Mouse (Mus musculus) lung, embryonic 16.5 days (tissue): ENCODE results near the gene Ltbp1. TPM values are rescaled to one million over a fixed set of nuclear protein-coding genes. Genes with fewer than 3 reads are reported as not detected.
A peak's percentile ranks its signal among the peaks of the same experiment; 100 is the strongest.

Source experiments
- ATAC-seq: fragments of 200-750 bp; cut with Nextera tagmentation; 2 replicates; pipeline ENCODE4 v1.8.0; 2017; ENCODE audit warnings: low read depth, mild to moderate bottlenecking, moderate library complexity
- H3K27ac ChIP-seq: fragments of 300-500 bp; sonication (generic); 2 replicates; pipeline ENCODE4 v1.5.1; 2014; ENCODE audit warnings: mild to moderate bottlenecking, control low read depth, low read length
- H3K27me3 ChIP-seq: fragments of 300-500 bp; sonication (generic); 2 replicates; pipeline ENCODE4 v1.6.1; 2014; ENCODE audit warnings: low read depth, low read length, mixed read lengths; ENCODE audit not compliant: control insufficient read depth, insufficient read depth
- H3K36me3 ChIP-seq: fragments of 300-500 bp; sonication (generic); 2 replicates; pipeline ENCODE4 v1.6.1; 2014; ENCODE audit warnings: low read length; ENCODE audit not compliant: control insufficient read depth, insufficient read depth
- H3K4me1 ChIP-seq: fragments of 300-500 bp; sonication (generic); replicated peaks from 2 replicates; pipeline ENCODE4 v1.6.1; 2014; ENCODE audit warnings: low read length, mixed read lengths; ENCODE audit not compliant: control insufficient read depth, insufficient read depth
- H3K4me2 ChIP-seq: fragments of 300-500 bp; sonication (generic); 2 replicates; pipeline ENCODE4 v1.6.1; 2014; ENCODE audit warnings: low read depth, low read length, control low read depth
- H3K4me3 ChIP-seq: fragments of 300-500 bp; sonication (generic); 2 replicates; pipeline ENCODE4 v1.5.1; 2014; ENCODE audit warnings: mild to moderate bottlenecking, low read length, control low read depth
- H3K9ac ChIP-seq: fragments of 300-500 bp; sonication (generic); 2 replicates; pipeline ENCODE4 v1.6.1; 2014; ENCODE audit warnings: low read length, control low read depth
- H3K9me3 ChIP-seq: fragments of 300-500 bp; sonication (generic); 2 replicates; pipeline ENCODE4 v1.6.1; 2016; ENCODE audit warnings: low read length; ENCODE audit not compliant: control insufficient read depth
- WGBS: fragments of 180-500 bp; shearing (Covaris S2); extraction: QIAGEN DNeasy Blood & Tissue Kit; methylation state at CpG from one replicate; pipeline ENCODE4 v1.1.7; 2014; 5-methylcytosine and 5-hydroxymethylcytosine counted together
- polyA plus RNA-seq: library from polyadenylated mRNA; unstranded; fragments of >200 nt; fragmentation: Nextera tagmentation; extraction: Ambion mirVana; gene quantifications from 2 replicates; pipeline ENCODE4 v1.2.1, GENCODE M21; 2015

The Ltbp1 gene
- polyA plus RNA-seq, 1 experiment from 2014 or later, result 24.2 TPM

- no peak overlapping the region for H3K9ac ChIP-seq
- peak; percentile 51; the same call in 1 of the 2 replicates for ATAC-seq
- H3K9me3 ChIP-seq, result no peaks in the 10 kb centered on the region
- no peaks in the 10 kb centered on the region for H3K27me3 ChIP-seq
- WGBS, result 62% methylated on average over 9 of the region's 9 CpGs
- H3K36me3 ChIP-seq, result peaks cover 2% of the 10 kb centered on the region; the same call in 1 of the 2 replicates
- H3K4me1 ChIP-seq, result peaks cover 3% of the 10 kb centered on the region; the same call in 1 of the 2 replicates
- H3K27ac ChIP-seq, result no peak overlapping the region
- H3K4me3 ChIP-seq, result no peak overlapping the region
- H3K4me2 ChIP-seq, result no peak overlapping the region
These were observed 330.3 kb downstream of the Ltbp1 start for GRCm38 (mm10) chr17:75335649-75336048.

- H3K4me1 ChIP-seq, result no peaks in the 10 kb centered on the region
- H3K36me3 ChIP-seq, result peaks cover 2% of the 10 kb centered on the region; the same call in 1 of the 2 replicates
- H3K9me3 ChIP-seq, result no peaks in the 10 kb centered on the region
- no peak for ATAC-seq
- no peaks in the 10 kb centered on the region for H3K27me3 ChIP-seq
- no peak overlapping the region for H3K4me3 ChIP-seq
- 62% methylated on average over 4 of the region's 4 CpGs for WGBS
- no peak overlapping the region for H3K27ac ChIP-seq
- no peak overlapping the region for H3K9ac ChIP-seq
- no peak overlapping the region for H3K4me2 ChIP-seq
These were observed 335.9 kb downstream of the Ltbp1 start for GRCm38 (mm10) chr17:75341227-75341626.

- WGBS, result 78% methylated on average over 3 of the region's 3 CpGs
- Histone ChIP-seq H3K36me3 (peaks cover 3% of the 10 kb centered on the region; the same call in 1 of the 2 replicates), H3K4me2 (no peak overlapping the region), H3K4me1 (no peaks in the 10 kb centered on the region), H3K27me3 (no peaks in the 10 kb centered on the region), H3K4me3 (no peak overlapping the region), H3K27ac (no peak overlapping the region), H3K9me3 (peaks cover 3% of the 10 kb centered on the region; the same call in 1 of the 2 replicates), H3K9ac (no peak overlapping the region)
- ATAC-seq, result no peak
These were observed 339.7 kb downstream of the Ltbp1 start for GRCm38 (mm10) chr17:75345116-75345515.

GRCm38 (mm10) chr17:75347414-75347813, 342.0 kb downstream of the Ltbp1 start:
- H3K9ac ChIP-seq, result no peak overlapping the region
- no peaks in the 10 kb centered on the region for H3K4me1 ChIP-seq
- no peak overlapping the region for H3K4me3 ChIP-seq
- peaks cover 3% of the 10 kb centered on the region; the same call in 1 of the 2 replicates for H3K9me3 ChIP-seq
- H3K4me2 ChIP-seq, result no peak overlapping the region
- no peak overlapping the region for H3K27ac ChIP-seq
- H3K36me3 ChIP-seq, result peaks cover 3% of the 10 kb centered on the region; the same call in 1 of the 2 replicates
- no peaks in the 10 kb centered on the region for H3K27me3 ChIP-seq
- WGBS, result over 99% methylated on average over 4 of the region's 4 CpGs
- no peak for ATAC-seq

- Histone ChIP-seq H3K9ac (no peak overlapping the region), H3K36me3 (peaks cover 5% of the 10 kb centered on the region; the same call in 1 of the 2 replicates), H3K27me3 (no peaks in the 10 kb centered on the region), H3K4me2 (peak overlapping the region; percentile 15; the same call in 1 of the 2 replicates), H3K9me3 (peaks cover 3% of the 10 kb centered on the region; the same call in 1 of the 2 replicates), H3K4me3 (no peak overlapping the region), H3K4me1 (peaks cover 2% of the 10 kb centered on the region; the same call in 1 of the 2 replicates), H3K27ac (no peak overlapping the region)
- ATAC-seq, result peak; percentile 94
- WGBS, result 51% methylated on average over 8 of the region's 8 CpGs
These were observed 343.7 kb downstream of the Ltbp1 start for GRCm38 (mm10) chr17:75349109-75349508.

- Histone ChIP-seq H3K4me3 (no peak overlapping the region), H3K9ac (no peak overlapping the region), H3K27ac (no peak overlapping the region), H3K36me3 (peaks cover 5% of the 10 kb centered on the region; the same call in 1 of the 2 replicates), H3K9me3 (peaks cover 3% of the 10 kb centered on the region; the same call in 1 of the 2 replicates), H3K27me3 (no peaks in the 10 kb centered on the region), H3K4me1 (peaks cover 2% of the 10 kb centered on the region; the same call in 1 of the 2 replicates), H3K4me2 (no peak overlapping the region)
- 72% methylated on average over 3 of the region's 3 CpGs for WGBS
- no peak for ATAC-seq
These were observed 344.2 kb downstream of the Ltbp1 start for GRCm38 (mm10) chr17:75349602-75350001.

- Histone ChIP-seq H3K4me1 (peaks cover 2% of the 10 kb centered on the region; the same call in 1 of the 2 replicates), H3K27me3 (no peaks in the 10 kb centered on the region), H3K4me2 (no peak overlapping the region), H3K27ac (no peak overlapping the region), H3K4me3 (no peak overlapping the region), H3K9ac (no peak overlapping the region), H3K36me3 (peaks cover 2% of the 10 kb centered on the region; the same call in 1 of the 2 replicates), H3K9me3 (no peaks in the 10 kb centered on the region; the same call in 1 of the 2 replicates)
- ATAC-seq, result no peak
- 57% methylated on average over 3 of the region's 3 CpGs for WGBS
These were observed 348.0 kb downstream of the Ltbp1 start for GRCm38 (mm10) chr17:75353323-75353722.

GRCm38 (mm10) chr17:75355431-75355830, 350.1 kb downstream of the Ltbp1 start:
- no peak overlapping the region for H3K27ac ChIP-seq
- H3K4me3 ChIP-seq, result no peak overlapping the region
- no peaks in the 10 kb centered on the region for H3K27me3 ChIP-seq
- peaks cover 2% of the 10 kb centered on the region; the same call in 1 of the 2 replicates for H3K4me1 ChIP-seq
- H3K4me2 ChIP-seq, result no peak overlapping the region
- H3K9me3 ChIP-seq, result no peaks in the 10 kb centered on the region; the same call in 1 of the 2 replicates
- no peak overlapping the region for H3K9ac ChIP-seq
- 34% methylated on average over 5 of the region's 5 CpGs for WGBS
- peaks cover 2% of the 10 kb centered on the region; the same call in 1 of the 2 replicates for H3K36me3 ChIP-seq
- peak; percentile 71 for ATAC-seq

GRCm38 (mm10) chr17:75360111-75360510, 354.7 kb downstream of the Ltbp1 start:
- no peaks in the 10 kb centered on the region for H3K9me3 ChIP-seq
- H3K27ac ChIP-seq, result no peak overlapping the region
- H3K4me3 ChIP-seq, result no peak overlapping the region
- no peaks in the 10 kb centered on the region for H3K27me3 ChIP-seq
- H3K36me3 ChIP-seq, result peaks cover 6% of the 10 kb centered on the region; the same call in 1 of the 2 replicates
- no peak overlapping the region for H3K9ac ChIP-seq
- no peak overlapping the region for H3K4me2 ChIP-seq
- WGBS, result 95% methylated on average over 7 of the region's 7 CpGs
- no peak for ATAC-seq
- H3K4me1 ChIP-seq, result no peaks in the 10 kb centered on the region
